Mouse (Mus musculus) left cerebral cortex, adult 11 months (tissue): ENCODE measurements around the gene Ifna9.
"Not testable (repeated sequence)": the region's sequence is repeated elsewhere in the genome, so short reads cannot be mapped to it uniquely, and the experiment has no call there.

Experiments used
- DNase-seq: peaks from one replicate; pipeline ENCODE4 v3.0.0; 2022; ENCODE audit warnings: low spot score

Gene Ifna9

GRCm38 (mm10) chr4:88592285-88592684 lies at the start of gene Ifna9:
Gene Ifna9, minus strand, starts transcription at chr4:88592385.
- DNase-seq: no peak

GRCm38 (mm10) chr4:88641077-88641831 lies 49.1 kb upstream of the Ifna9 start:
- DNase-seq: peak; percentile 65

GRCm38 (mm10) chr4:88640704-88641076 lies 48.5 kb upstream of the Ifna9 start:
- no peak for DNase-seq

DNA sequence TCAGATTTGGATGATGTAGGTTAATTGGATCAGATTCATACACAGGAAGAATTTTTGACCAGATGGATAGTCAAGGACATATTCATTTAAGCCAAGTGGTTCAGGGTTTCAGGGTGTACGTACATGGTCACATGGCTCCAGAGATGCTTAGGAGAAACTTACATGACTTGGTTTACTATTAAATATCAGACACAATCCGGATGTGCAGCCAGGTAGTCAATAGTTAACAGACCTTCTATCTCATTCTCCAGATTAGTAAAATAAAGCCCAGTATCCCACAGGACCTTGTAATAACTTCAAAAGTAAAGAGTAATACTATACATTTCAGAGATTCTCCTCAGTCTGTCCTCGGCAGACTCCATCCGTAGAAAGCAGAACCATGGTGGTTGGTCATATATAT lies 42.1 kb upstream of the Ifna9 start, which contains the start of gene C87499:
C87499 (minus strand) TSS at position 101 of the 400 bp plus-strand sequence.
- DNase-seq: no peak

GRCm38 (mm10) chr4:88603276-88603675 lies 11.1 kb upstream of the Ifna9 start, which contains the start of gene Ifna12:
Gene Ifna12, minus strand, starts transcription at chr4:88603376.
- DNase-seq: no peak

GRCm38 (mm10) chr4:88571698-88572097 lies 20.5 kb downstream of the Ifna9 start, which contains the start of gene Ifna14:
Gene Ifna14, minus strand, starts transcription at chr4:88571798.
- no peak for DNase-seq

GRCm38 (mm10) chr4:88561791-88562190 lies 30.4 kb downstream of the Ifna9 start:
- DNase-seq: no peak

DNA sequence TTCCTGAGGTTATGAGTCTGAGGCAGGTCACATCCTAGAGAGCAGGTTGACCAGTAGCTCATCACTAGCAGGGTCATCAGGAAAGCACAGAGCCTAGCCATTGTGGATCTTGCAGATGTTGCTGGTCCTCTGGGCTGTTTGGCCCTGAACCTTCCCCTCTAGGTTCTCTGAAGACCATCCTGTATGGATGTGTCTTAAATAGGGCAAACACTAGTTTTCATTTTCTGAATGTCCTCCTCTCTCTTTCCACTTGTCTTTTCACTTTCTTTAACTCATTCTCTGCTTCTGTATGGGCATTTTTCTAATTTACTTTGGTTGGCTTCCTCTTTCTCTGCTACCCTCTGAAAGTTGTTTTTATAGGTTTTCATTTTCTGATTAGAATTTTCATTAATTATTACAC lies 34.0 kb downstream of the Ifna9 start, which contains the start of gene Ifna15:
Ifna15 (minus strand) TSS at position 101 of the 400 bp plus-strand sequence.
- DNase-seq: not testable (repeated sequence)

- DNase-seq: peak; percentile 51
These were observed 41.8 kb downstream of the Ifna9 start for GRCm38 (mm10) chr4:88550161-88550945.

- DNase-seq: no peak
These were observed 44.2 kb downstream of the Ifna9 start for GRCm38 (mm10) chr4:88547986-88548385.

GRCm38 (mm10) chr4:88543649-88544234 lies 48.4 kb downstream of the Ifna9 start:
- peak; percentile 50 for DNase-seq
